Mouse (Mus musculus) ZHBTc4 (cell line): Measurements from ENCODE around the gene Mrpl9.
A peak's percentile ranks its signal among the peaks of the same experiment; 100 is the strongest.

ENCODE experiments used
- DNase-seq: peaks from one replicate; pipeline ENCODE4 v3.0.0-alpha.2; 2011; ENCODE audit warnings: low read depth, low spot score

The Mrpl9 gene

GRCm38 (mm10) chr3:94442951-94443596 is at the start of gene Mrpl9:
TSS of gene Mrpl9 (plus strand) at chr3:94443318.
- DNase-seq, result peak; percentile 97

GRCm38 (mm10) chr3:94396336-94396735 is 46.8 kb upstream of the Mrpl9 start:
- DNase-seq, result no peak

- no peak for DNase-seq
Measured at GRCm38 (mm10) chr3:94396851-94397250, 46.3 kb upstream of the Mrpl9 start.

- DNase-seq, result no peak
Measured at GRCm38 (mm10) chr3:94398217-94398616, 44.9 kb upstream of the Mrpl9 start, which contains the start of gene Lingo4. TSS of gene Lingo4 (plus strand) at chr3:94398517.

GRCm38 (mm10) chr3:94398943-94399481 is 44.1 kb upstream of the Mrpl9 start:
- no peak for DNase-seq

GRCm38 (mm10) chr3:94399663-94400310 is 43.3 kb upstream of the Mrpl9 start:
- DNase-seq, result no peak

- DNase-seq, result no peak
Measured at GRCm38 (mm10) chr3:94402451-94402850, 40.7 kb upstream of the Mrpl9 start.

GRCm38 (mm10) chr3:94404366-94405054 is 38.6 kb upstream of the Mrpl9 start:
- no peak for DNase-seq

GRCm38 (mm10) chr3:94405561-94405960 is 37.6 kb upstream of the Mrpl9 start:
- no peak for DNase-seq

GRCm38 (mm10) chr3:94412530-94412929 is 30.6 kb upstream of the Mrpl9 start:
- DNase-seq, result no peak

- peak; percentile 98 for DNase-seq
Measured at GRCm38 (mm10) chr3:94413031-94413679, 30.0 kb upstream of the Mrpl9 start, which contains the start of gene Tdrkh. TSS of gene Tdrkh (plus strand) at chr3:94413273.

GRCm38 (mm10) chr3:94430980-94431379 is 12.1 kb upstream of the Mrpl9 start:
- DNase-seq, result no peak

GRCm38 (mm10) chr3:94434305-94434704 is 8.8 kb upstream of the Mrpl9 start:
- DNase-seq, result no peak

GRCm38 (mm10) chr3:94436420-94436819 is 6.7 kb upstream of the Mrpl9 start:
- no peak for DNase-seq

- DNase-seq, result peak; percentile 54
Measured at GRCm38 (mm10) chr3:94441182-94441581, 1.9 kb upstream of the Mrpl9 start.

GRCm38 (mm10) chr3:94443597-94443964 is 463 bp downstream of the Mrpl9 start, which contains the start of gene Oaz3:
TSS of gene Oaz3 (minus strand) at chr3:94443915.
- DNase-seq, result no peak

- DNase-seq, result no peak
Measured at GRCm38 (mm10) chr3:94449377-94449776, 6.3 kb downstream of the Mrpl9 start.

GRCm38 (mm10) chr3:94456529-94457000 is 13.4 kb downstream of the Mrpl9 start:
- DNase-seq, result peak; percentile 97

- DNase-seq, result no peak
Measured at GRCm38 (mm10) chr3:94457055-94457454, 13.9 kb downstream of the Mrpl9 start.

GRCm38 (mm10) chr3:94459834-94460233 is 16.7 kb downstream of the Mrpl9 start:
- DNase-seq, result no peak

GRCm38 (mm10) chr3:94463926-94464578 is 20.9 kb downstream of the Mrpl9 start:
- peak; percentile 76 for DNase-seq
